Mouse (Mus musculus) thymus, adult 2 months (tissue): ENCODE results near the gene Fah. TPM values are rescaled to one million over a fixed set of nuclear protein-coding genes. Genes with fewer than 3 reads are reported as not detected.

Source experiments
- DNase-seq: peaks from one replicate; pipeline ENCODE4 v3.0.0; 2021
- H3K27ac ChIP-seq: fragments of 200-500 bp; 2 replicates; pipeline ENCODE4 v1.5.1; 2012; ENCODE audit warnings: low read length, control low read depth; ENCODE audit not compliant: control insufficient read depth, insufficient read depth
- H3K27me3 ChIP-seq: fragments of 200-500 bp; 2 replicates; pipeline ENCODE4 v1.6.1; 2012; ENCODE audit warnings: mild to moderate bottlenecking, low read length, moderate library complexity, mixed read lengths; ENCODE audit not compliant: control insufficient read depth, insufficient read depth
- H3K36me3 ChIP-seq: fragments of 200-500 bp; 2 replicates; pipeline ENCODE4 v1.6.1; 2012; ENCODE audit warnings: mild to moderate bottlenecking, low read length, moderate library complexity; ENCODE audit not compliant: control insufficient read depth, insufficient read depth
- H3K4me1 ChIP-seq: fragments of 200-500 bp; replicated peaks from 2 replicates; pipeline ENCODE4 v1.6.1; 2012; ENCODE audit warnings: low read length; ENCODE audit not compliant: control insufficient read depth, insufficient read depth
- H3K4me3 ChIP-seq: fragments of 200-500 bp; 2 replicates; pipeline ENCODE4 v1.5.1; 2012; ENCODE audit warnings: mild to moderate bottlenecking, low read length, control low read depth, moderate library complexity; ENCODE audit not compliant: control insufficient read depth, insufficient read depth
- CTCF ChIP-seq: fragments of 200-500 bp; IDR thresholded peaks from 2 replicates; pipeline ENCODE4 v1.5.1; 2012; ENCODE audit warnings: mild to moderate bottlenecking, control low read depth, low read length, moderate library complexity, borderline replicate concordance; ENCODE audit not compliant: control insufficient read depth, poor library complexity, insufficient read depth; ENCODE audit errors: extremely low read depth
- POLR2A ChIP-seq: fragments of 200-500 bp; IDR thresholded peaks from 2 replicates; pipeline ENCODE4 v1.6.1; 2012; ENCODE audit warnings: mild to moderate bottlenecking, low read length, control low read depth, moderate library complexity; ENCODE audit not compliant: control insufficient read depth, poor library complexity, insufficient read depth; ENCODE audit errors: extremely low read depth
- WGBS: fragments of 180-500 bp; shearing (Covaris S2); methylation state at CpG from one replicate; pipeline ENCODE4 v1.1.7; 2018; 5-methylcytosine and 5-hydroxymethylcytosine counted together
- polyA plus RNA-seq: library from polyadenylated mRNA; depleted of rRNA; stranded (reverse); fragments of >200 nt; gene quantifications from 2 replicates; pipeline ENCODE4 v1.2.3, GENCODE M21; 2012

The Fah gene
- polyA plus RNA-seq, 1 experiment, result 17.5 TPM

- H3K4me1 ChIP-seq, result peaks cover 3% of the 10 kb centered on the region
- TF ChIP-seq CTCF, result no peak
- no peak for TF ChIP-seq POLR2A
- H3K36me3 ChIP-seq, result no peaks in the 10 kb centered on the region
- no peak overlapping the region for H3K27ac ChIP-seq
- no peaks in the 10 kb centered on the region for H3K27me3 ChIP-seq
- WGBS, result 96% methylated on average over 2 of the region's 2 CpGs
- no peak for DNase-seq
- no peak overlapping the region for H3K4me3 ChIP-seq
These were observed 15.9 kb downstream of the Fah start for GRCm38 (mm10) chr7:84590622-84591021.

- Histone ChIP-seq H3K36me3 (no peaks in the 10 kb centered on the region), H3K4me1 (no peaks in the 10 kb centered on the region), H3K27ac (no peak overlapping the region), H3K27me3 (no peaks in the 10 kb centered on the region), H3K4me3 (no peak overlapping the region)
- no peak for DNase-seq
- TF ChIP-seq POLR2A (no peak), CTCF (no peak)
- 95% methylated on average over 5 of the region's 5 CpGs for WGBS
These were observed 19.3 kb downstream of the Fah start for GRCm38 (mm10) chr7:84587101-84587783.

GRCm38 (mm10) chr7:84586360-84587100 is 20.0 kb downstream of the Fah start:
- H3K4me1 ChIP-seq, result no peaks in the 10 kb centered on the region
- no peaks in the 10 kb centered on the region for H3K36me3 ChIP-seq
- TF ChIP-seq POLR2A (no peak), CTCF (no peak)
- 81% methylated on average over 3 of the region's 3 CpGs for WGBS
- no peaks in the 10 kb centered on the region for H3K27me3 ChIP-seq
- no peak overlapping the region for H3K4me3 ChIP-seq
- no peak for DNase-seq
- no peak overlapping the region for H3K27ac ChIP-seq

DNA sequence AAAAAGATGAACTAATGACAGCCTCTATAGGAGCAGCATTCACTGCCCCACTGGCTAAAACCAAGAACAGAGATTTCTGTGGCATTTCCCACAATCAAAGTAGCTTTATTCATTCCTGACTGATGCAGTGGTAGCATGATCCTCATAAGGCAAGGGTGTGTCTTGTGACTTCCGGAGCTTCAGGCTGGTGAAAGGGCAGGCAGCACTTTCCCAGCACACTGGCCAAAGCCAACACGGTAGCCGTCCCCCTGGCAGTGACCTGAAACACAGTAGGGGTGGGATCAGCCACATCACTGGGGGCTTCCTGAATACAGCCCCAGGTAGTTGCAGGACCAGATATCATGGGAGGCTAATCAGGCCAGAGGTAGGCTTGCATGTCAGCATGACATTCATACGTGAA is 21.4 kb downstream of the Fah start:
- WGBS, result 96% methylated on average over 4 of the region's 4 CpGs
- H3K4me1 ChIP-seq, result no peaks in the 10 kb centered on the region
- DNase-seq, result no peak
- no peak overlapping the region for H3K4me3 ChIP-seq
- no peak overlapping the region for H3K27ac ChIP-seq
- H3K36me3 ChIP-seq, result no peaks in the 10 kb centered on the region
- no peak for TF ChIP-seq CTCF
- TF ChIP-seq POLR2A, result no peak
- no peaks in the 10 kb centered on the region for H3K27me3 ChIP-seq

GRCm38 (mm10) chr7:84579769-84580168 is 26.8 kb downstream of the Fah start:
- DNase-seq, result no peak
- Histone ChIP-seq H3K27ac (no peak overlapping the region), H3K4me3 (no peak overlapping the region), H3K36me3 (no peaks in the 10 kb centered on the region), H3K4me1 (no peaks in the 10 kb centered on the region), H3K27me3 (no peaks in the 10 kb centered on the region)
- no peak for TF ChIP-seq CTCF
- no peak for TF ChIP-seq POLR2A
- WGBS, result 89% methylated on average over 1 of the region's 1 CpGs

DNA sequence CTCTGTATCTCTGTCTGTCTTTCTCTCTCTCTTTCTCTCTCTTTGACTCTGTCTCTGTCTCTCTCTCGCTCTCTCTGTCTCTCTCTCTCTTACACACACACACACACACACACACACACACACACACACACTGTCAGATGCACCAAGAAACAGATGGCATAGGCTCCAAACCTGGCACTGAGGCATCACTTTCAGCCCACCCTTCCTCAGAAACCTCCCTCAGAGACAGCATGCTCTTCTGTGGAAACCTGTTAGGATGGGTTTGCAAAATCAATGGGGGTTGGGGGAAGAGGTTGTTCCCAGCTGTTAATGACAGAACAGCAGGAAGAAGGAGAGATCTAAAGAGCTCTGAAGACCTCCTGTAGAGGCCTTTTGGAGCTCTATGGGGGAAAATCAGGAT is 27.7 kb downstream of the Fah start:
- WGBS, result 88% methylated on average over 1 of the region's 1 CpGs
- Histone ChIP-seq H3K27ac (no peak overlapping the region), H3K4me1 (no peaks in the 10 kb centered on the region), H3K36me3 (no peaks in the 10 kb centered on the region), H3K4me3 (no peak overlapping the region), H3K27me3 (no peaks in the 10 kb centered on the region)
- TF ChIP-seq CTCF (no peak), POLR2A (no peak)
- no peak for DNase-seq
